Mouse (Mus musculus): ENCODE data around the gene Tekt3. TPM values are rescaled to one million over a fixed set of nuclear protein-coding genes. Genes with fewer than 3 reads are reported as not detected.

Tekt3 gene
- total RNA-seq, 2 experiments from 2014 or later = not detected

DNA sequence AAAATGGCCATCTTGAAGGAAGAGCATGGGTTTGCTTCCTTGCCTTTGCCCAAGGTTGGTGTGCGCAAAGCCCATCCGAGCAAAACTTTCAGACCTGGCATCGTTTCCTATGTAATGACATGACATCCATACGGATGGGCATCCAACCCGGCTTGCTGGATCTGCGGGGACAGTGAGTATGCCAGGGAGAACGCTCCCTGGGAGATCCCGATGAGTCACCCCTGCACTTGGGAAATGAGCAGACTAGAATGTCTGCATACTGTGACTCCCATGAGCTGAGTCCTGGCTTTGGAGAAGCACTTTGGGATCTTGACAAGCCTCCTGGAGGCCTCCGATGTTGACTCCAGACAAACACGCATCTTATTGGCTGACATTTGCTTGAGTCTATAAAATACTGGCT lies 9.5 kb upstream of the Tekt3 start:
- intact Hi-C loops (cut with DNase I) = no loop called here
- no peak for DNase-seq (ENCODE audit: extremely low spot score in 1 of 2, low spot score in 2 of 2)

GRCm38 (mm10) chr11:63055596-63055995 lies 5.9 kb upstream of the Tekt3 start:
- intact Hi-C loops (cut with DNase I) = no loop called here
- DNase-seq (ENCODE audit: extremely low spot score in 1 of 2, low spot score in 2 of 2) = no peak

DNA sequence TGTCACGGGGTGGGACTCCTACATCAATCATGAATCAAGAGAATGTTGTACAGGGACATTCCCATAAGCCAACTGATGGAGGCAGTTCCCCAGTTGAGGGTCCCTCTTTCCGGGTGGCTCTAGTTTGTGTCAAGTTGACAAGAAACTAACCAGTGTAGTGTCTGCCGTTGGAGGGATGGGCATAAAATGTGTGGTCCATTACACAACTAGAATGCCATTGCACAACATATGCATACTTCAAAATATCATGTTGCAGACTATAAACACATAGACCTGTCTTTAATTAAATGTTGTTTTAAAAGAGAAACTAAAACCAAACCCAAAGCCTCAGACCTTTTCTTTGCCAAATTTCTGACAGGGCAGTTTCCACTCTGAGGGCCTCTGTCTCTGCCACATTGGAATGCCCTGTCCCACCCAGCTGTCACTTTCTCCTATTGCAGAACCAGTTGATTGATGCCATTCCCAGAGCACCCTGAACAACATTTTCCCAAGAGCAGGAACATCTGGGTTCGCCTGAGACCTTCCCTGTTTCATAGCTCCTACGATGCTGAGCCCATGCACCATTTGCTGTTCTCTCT lies 3.0 kb upstream of the Tekt3 start:
- intact Hi-C loops (cut with DNase I) = no loop called here
- no peak for DNase-seq (ENCODE audit: extremely low spot score in 1 of 2, low spot score in 2 of 2)

DNA sequence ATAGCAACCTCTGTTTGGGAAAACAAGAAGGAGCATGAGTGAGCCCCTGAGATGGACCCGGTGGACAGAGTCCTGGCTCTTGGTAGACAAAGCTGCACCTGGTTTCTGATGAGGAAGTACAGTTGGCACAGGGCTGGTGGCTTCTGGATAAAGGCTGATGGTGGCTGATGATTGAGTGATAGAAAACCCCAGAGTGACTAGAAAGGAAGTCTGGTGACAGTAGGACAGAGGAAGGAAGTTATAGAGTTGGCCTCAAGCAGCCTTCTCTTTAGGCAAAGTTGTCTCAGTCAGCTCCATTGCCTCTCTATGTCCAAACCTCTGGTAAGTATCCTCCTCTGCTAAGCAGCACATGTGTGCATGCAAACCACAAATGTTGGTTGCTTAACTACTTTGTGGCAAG lies 1.5 kb upstream of the Tekt3 start:
- no peak for DNase-seq (ENCODE audit: extremely low spot score in 1 of 2, low spot score in 2 of 2)
- intact Hi-C loops (cut with DNase I) = no loop called here

DNA sequence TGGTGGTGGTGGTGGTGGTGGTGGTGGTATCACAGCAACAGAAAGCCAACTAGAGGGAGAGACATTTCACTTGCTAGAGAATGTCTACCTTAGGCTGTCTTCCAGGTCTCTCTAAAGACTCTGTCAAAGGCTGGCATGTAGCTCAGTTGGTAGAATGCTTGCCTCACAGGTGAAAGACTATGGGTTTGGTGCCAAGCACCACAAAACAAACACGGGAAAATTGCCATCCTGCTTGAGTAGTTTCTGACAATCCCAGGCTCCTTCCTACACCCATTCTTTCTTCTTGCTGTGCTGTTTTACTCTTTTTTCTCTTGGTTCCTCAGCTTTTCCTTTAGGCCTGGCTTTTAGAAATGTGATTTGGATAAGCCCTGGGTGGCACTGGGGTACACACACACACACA lies 5.1 kb downstream of the Tekt3 start:
- intact Hi-C loops (cut with DNase I) = no loop called here
- no peak for DNase-seq (ENCODE audit: extremely low spot score in 1 of 2, low spot score in 2 of 2)

- no peak for DNase-seq (ENCODE audit: extremely low spot score in 1 of 2, low spot score in 2 of 2)
- intact Hi-C loops (cut with DNase I) = no loop called here
Measured at GRCm38 (mm10) chr11:63070081-63070480, 8.6 kb downstream of the Tekt3 start.

- intact Hi-C loops (cut with DNase I) = no loop called here
- no peak for DNase-seq (ENCODE audit: extremely low spot score in 1 of 2, low spot score in 2 of 2)
Measured at GRCm38 (mm10) chr11:63084536-63084935, 23.1 kb downstream of the Tekt3 start.

GRCm38 (mm10) chr11:63088672-63089071 lies 27.2 kb downstream of the Tekt3 start:
- DNase-seq (ENCODE audit: extremely low spot score in 1 of 2, low spot score in 2 of 2) = no peak
- intact Hi-C loops (cut with DNase I) = no loop called here

DNA sequence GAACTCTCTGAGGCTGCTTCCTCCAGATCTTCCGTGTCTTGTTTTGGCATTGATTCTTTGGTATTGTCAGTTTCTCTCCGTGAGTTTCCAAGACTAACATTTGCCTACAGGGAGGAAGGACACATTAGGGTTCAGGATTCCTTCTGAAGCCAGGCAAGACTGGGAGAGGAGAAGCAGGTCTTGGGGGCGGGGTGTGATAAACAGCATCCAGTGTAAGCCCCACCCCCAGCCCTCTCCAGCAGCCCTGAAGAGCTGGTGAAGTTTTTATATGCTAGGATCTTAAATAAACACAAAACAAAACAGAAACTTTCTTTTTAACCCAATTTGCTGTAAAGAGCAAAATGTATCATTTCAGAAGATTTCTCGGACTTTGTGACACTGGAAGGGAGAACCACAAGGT lies 28.8 kb downstream of the Tekt3 start:
- peak in 1 of 2 experiments; percentile 37 for DNase-seq (ENCODE audit: extremely low spot score in 1 of 2, low spot score in 2 of 2)
- intact Hi-C loops (cut with DNase I) = no loop called here

DNA sequence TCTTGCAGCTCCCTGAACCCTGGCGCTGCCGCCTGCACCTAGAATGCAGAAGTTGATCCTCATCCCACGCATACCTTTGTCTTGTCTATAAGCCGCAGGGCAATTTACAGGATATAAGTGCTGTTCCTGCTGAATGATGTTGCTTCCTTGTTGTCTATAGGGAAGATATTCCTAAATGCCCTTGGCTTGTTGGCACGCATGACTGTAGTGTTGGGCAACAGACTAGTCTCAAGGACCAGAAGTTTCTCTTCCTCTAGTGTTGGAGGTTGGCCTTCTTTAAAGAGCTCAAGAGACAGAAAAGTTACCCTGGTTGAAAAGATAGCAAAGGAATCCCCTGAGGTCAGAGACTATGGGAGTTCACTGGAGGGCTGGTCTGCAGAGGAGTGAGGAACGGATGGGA lies 29.5 kb downstream of the Tekt3 start:
- intact Hi-C loops (cut with DNase I) = no loop called here
- DNase-seq (ENCODE audit: extremely low spot score in 1 of 2, low spot score in 2 of 2) = no peak

DNA sequence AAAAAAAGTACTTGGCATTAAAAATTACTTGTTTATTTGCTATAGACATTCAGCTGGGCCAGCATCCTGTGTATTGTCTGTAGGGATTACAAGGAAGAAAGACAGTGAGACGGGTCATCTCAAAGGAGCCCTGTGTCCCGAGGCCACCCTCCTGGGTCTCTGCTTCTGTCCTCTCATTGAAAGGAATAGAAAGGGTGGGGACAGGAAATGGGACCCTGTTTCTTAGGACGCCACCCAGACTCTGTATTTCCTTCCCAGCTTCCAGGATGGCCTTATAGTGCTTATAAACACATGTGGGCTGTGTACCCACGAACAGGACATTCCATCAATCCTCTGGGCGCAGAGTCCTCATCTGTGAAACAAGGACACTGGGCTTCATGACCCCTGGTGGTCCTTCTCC lies 30.8 kb downstream of the Tekt3 start:
- no peak for DNase-seq (ENCODE audit: extremely low spot score in 1 of 2, low spot score in 2 of 2)
- intact Hi-C loops (cut with DNase I) = no loop called here

- intact Hi-C loops (cut with DNase I) = no loop called here
- DNase-seq (ENCODE audit: extremely low spot score in 1 of 2, low spot score in 2 of 2) = no peak
Measured at GRCm38 (mm10) chr11:63093601-63094000, 32.1 kb downstream of the Tekt3 start.

- intact Hi-C loops (cut with DNase I) = no loop called here
Measured at GRCm38 (mm10) chr11:63094496-63094895, 33.0 kb downstream of the Tekt3 start.

DNA sequence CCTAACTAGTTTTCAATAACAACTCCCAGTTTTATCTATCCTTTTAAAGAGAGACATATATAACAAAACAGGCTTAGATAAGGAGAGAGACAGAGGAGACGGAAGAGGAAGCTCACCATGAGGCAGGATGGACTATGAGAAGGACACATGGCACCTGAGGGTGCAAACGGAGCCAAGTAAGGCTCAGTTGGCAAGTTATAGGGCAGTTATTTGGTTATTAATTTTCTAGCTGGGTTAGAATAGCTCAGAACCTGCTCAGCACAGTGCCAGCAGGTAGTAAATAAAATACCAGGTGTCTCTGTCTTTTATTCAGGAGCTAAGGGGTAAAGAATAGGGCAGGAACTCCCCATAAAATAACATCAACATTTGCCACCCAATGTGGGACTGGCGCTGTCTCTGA lies 36.6 kb downstream of the Tekt3 start:
- DNase-seq (ENCODE audit: extremely low spot score in 1 of 2, low spot score in 2 of 2) = no peak
- intact Hi-C loops (cut with DNase I) = no loop called here

More at GRCm38 (mm10) chr11:63094496-63094895, 33.0 kb downstream of the Tekt3 start:
- DNase-seq (ENCODE audit: extremely low spot score in 1 of 2, low spot score in 2 of 2) = no peak

DNA sequence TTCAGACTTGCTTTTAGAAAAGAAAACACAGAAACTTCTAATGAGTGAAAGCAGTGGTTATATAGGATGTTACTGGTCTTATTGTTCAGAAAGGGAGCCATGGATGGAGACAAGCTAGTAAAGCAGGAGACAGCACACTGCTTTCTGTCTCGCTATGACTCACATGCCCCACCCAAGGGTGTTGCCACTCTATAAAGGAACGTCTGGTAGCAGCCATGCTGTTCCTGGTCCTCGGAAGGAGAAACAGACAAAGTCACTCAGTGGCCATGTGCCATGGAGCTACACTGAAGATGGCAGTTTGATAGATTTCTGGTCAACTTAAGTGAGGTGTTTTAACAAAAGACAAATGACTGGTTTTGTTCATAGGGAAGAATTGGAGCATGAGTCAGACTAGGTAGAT lies 37.9 kb downstream of the Tekt3 start:
- no peak for DNase-seq (ENCODE audit: extremely low spot score in 1 of 2, low spot score in 2 of 2)
- intact Hi-C loops (cut with DNase I) = no loop called here

DNA sequence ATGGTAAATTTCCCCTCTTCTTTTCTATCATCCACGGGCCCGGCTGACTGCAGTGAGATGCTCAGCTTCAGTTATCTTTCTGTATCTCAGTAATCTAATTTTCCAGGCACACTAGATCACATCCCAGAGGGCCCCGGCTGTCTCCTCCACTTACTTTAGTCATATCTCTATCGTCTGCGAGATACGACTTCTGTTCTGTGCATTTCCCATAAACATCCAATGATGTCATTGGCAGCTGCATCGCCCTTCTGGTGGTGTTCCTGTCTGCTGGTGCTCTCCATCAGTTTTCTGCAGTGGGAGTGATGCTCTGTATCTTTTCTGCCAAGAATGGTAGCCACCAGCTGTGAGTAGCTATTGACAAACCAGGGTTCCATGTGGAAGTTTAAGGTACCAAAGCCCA lies 41.8 kb downstream of the Tekt3 start:
- peak in 1 of 2 experiments; percentile 19 for DNase-seq (ENCODE audit: extremely low spot score in 1 of 2, low spot score in 2 of 2)
- intact Hi-C loops (cut with DNase I) = no loop called here

- intact Hi-C loops (cut with DNase I) = no loop called here
- no peak for DNase-seq (ENCODE audit: extremely low spot score in 1 of 2, low spot score in 2 of 2)
Measured at GRCm38 (mm10) chr11:63104026-63104425, 42.6 kb downstream of the Tekt3 start.

GRCm38 (mm10) chr11:63109230-63109775 lies 47.8 kb downstream of the Tekt3 start:
- intact Hi-C loops (cut with DNase I) = no loop called here
- DNase-seq (ENCODE audit: extremely low spot score in 1 of 2, low spot score in 2 of 2) = no peak

DNA sequence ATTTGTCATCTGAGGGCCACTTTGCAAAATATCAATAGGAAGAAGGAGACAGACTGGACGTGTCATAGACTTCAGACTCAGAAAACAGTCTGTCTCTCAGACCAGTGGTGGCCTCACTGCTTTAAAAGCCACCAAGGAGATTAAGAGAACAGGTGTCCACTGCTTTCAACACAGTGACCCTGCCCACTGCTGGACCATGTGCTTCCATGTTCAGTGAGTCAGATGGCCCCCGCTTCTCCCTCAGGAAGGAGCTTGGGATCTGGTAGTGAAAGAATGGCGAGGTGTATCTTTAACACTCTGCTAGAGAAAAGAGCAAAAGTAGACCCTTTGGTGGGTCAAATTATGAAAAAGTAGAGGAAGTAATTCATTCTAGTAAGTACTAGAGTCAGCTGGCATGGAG lies 48.9 kb downstream of the Tekt3 start:
- intact Hi-C loops (cut with DNase I) = no loop called here

DNA sequence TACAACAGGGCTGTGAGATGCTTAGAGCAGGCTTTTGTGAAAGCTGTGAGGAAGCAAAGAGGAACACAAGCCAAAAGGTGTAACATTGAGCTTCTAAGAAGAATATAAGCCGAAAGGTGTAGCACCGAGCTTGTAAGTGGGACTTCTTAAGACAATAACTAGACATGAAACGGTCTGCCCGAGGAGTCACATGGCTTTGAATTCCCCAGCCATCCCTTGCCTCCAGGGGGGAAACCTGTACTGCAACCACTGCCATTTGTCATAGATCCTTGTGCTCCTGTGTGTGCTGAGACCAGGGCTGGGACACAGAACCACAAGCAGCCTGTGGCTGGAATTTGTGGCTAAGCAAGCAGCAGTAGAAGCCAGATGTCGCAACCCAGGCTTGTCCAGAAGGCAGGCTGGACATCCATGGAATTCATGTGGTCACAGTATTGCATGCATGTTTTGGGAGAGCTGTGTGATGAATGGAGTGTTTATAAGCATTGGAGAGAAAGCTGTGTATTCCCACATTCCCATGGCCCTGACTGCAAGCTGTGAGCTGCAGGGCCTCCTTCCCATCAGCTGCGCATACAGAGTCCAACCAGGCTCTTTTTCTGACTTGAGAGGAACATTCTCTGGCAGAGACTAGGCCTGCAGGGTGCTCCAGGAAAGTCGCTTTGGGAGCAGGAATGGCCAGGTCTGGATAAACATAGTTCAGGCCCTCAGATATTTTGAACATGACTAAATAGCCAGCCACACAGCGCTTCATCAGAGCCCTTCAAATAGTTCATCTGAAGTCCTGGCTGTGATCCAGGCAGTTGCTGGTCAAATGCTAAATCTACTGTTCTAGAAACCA lies 53.6 kb downstream of the Tekt3 start:
- intact Hi-C loops (cut with DNase I) = no loop called here
- DNase-seq (ENCODE audit: extremely low spot score in 1 of 2, low spot score in 2 of 2) = no peak

More for the DNA sequence above, 48.9 kb downstream of the Tekt3 start:
- DNase-seq (ENCODE audit: extremely low spot score in 1 of 2, low spot score in 2 of 2) = no peak

All from left cerebral cortex, postnatal 10 days (tissue).